Mouse (Mus musculus): ENCODE data around the gene Rasd1. TPM values are rescaled to one million over a fixed set of nuclear protein-coding genes. Genes with fewer than 3 reads are reported as not detected.
"Not testable (repeated sequence)": the region's sequence is repeated elsewhere in the genome, so short reads cannot be mapped to it uniquely, and the experiment has no call there.

Gene Rasd1
- polyA plus RNA-seq, 1 experiment from 2014 or later, result 1.2 TPM

DNA sequence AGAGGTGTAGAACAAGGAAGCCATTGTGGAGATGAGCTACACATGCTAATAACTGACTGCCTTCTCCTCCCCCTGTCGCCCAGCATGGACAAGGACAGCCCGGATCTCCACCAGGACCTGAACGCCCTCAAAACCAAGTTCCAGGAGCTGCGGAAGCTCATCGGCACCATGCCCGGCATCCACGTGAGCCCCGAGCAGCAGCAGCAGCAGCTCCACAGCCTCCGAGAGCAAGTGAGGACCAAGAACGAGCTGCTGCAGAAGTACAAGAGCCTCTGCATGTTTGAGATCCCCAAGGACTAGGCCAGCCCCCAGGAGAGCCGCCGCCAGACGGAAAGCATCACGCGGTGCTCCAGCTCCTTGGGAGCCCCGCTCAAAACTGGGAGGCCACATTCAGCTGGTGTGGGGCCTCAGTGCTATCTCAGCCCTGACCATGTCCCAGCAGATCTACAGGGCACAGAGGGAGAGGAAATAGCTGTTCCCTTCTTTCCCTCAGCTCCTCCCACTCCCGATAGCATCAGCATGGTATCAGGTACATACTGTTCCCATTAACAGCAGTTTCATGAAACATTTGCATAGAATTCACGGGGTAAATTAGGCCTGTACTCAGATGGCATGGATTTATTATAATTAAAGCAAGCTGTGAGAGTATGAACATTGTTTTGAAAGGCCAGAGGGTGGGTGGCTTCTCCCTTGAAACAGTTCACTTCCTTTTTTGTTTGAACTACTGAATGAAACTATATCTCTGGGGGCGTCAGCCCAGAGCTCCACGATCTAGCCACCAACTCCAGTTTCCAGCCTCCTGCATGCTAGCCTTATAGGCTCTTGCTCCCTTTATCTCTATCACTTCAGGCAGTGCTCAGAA, 4.0 kb downstream of the Rasd1 start:
- H3K4me1 ChIP-seq, result peaks cover 24% of the 10 kb centered on the region
- 90% methylated on average over 20 of the region's 20 CpGs for WGBS
- no peak overlapping the region for H3K27ac ChIP-seq (replicated peaks)

GRCm38 (mm10) chr11:59959453-59959852, 5.3 kb downstream of the Rasd1 start:
- no peak for ATAC-seq (ENCODE audit: low FRiP score)
- Histone ChIP-seq H3K4me2 (no peak overlapping the region), H3K27me3 (replicated peaks) (peaks cover 22% of the 10 kb centered on the region), H3K4me1 (peaks cover 13% of the 10 kb centered on the region), H3K4me3 (replicated peaks) (no peak overlapping the region), H3K9ac (replicated peaks) (no peak overlapping the region), H3K36me3 (peaks cover 17% of the 10 kb centered on the region), H3K9me3 (replicated peaks) (no peaks in the 10 kb centered on the region), H3K27ac (replicated peaks) (no peak overlapping the region)
- 83% methylated on average over 4 of the region's 4 CpGs for WGBS

More for the DNA sequence above, 4.0 kb downstream of the Rasd1 start:
- Histone ChIP-seq H3K27me3 (replicated peaks) (peaks cover 30% of the 10 kb centered on the region), H3K4me2 (no peak overlapping the region), H3K36me3 (peaks cover 17% of the 10 kb centered on the region), H3K9me3 (replicated peaks) (no peaks in the 10 kb centered on the region), H3K4me3 (replicated peaks) (no peak overlapping the region), H3K9ac (replicated peaks) (no peak overlapping the region)
- ATAC-seq (ENCODE audit: low FRiP score), result no peak

GRCm38 (mm10) chr11:59956749-59957148, 8.0 kb downstream of the Rasd1 start:
- ATAC-seq (ENCODE audit: low FRiP score), result no peak
- Histone ChIP-seq H3K9me3 (replicated peaks) (no peaks in the 10 kb centered on the region), H3K4me1 (no peaks in the 10 kb centered on the region; the same call in 1 of the 2 replicates), H3K4me3 (replicated peaks) (no peak overlapping the region), H3K27me3 (replicated peaks) (no peaks in the 10 kb centered on the region), H3K27ac (replicated peaks) (no peak overlapping the region), H3K9ac (replicated peaks) (no peak overlapping the region), H3K4me2 (no peak overlapping the region), H3K36me3 (peaks cover 14% of the 10 kb centered on the region)
- WGBS, result 83% methylated on average over 6 of the region's 6 CpGs

GRCm38 (mm10) chr11:59952892-59953291, 11.9 kb downstream of the Rasd1 start:
- Histone ChIP-seq H3K36me3 (no peaks in the 10 kb centered on the region), H3K27me3 (replicated peaks) (no peaks in the 10 kb centered on the region), H3K4me2 (no peak overlapping the region), H3K4me3 (replicated peaks) (no peak overlapping the region), H3K4me1 (peaks cover 13% of the 10 kb centered on the region), H3K9ac (replicated peaks) (no peak overlapping the region), H3K9me3 (replicated peaks) (no peaks in the 10 kb centered on the region), H3K27ac (replicated peaks) (no peak overlapping the region)
- no peak for ATAC-seq (ENCODE audit: low FRiP score)
- 91% methylated on average over 14 of the region's 14 CpGs for WGBS

- peak overlapping the region; percentile 93 for H3K4me3 ChIP-seq (replicated peaks)
- H3K27me3 ChIP-seq (replicated peaks), result no peaks in the 10 kb centered on the region
- peak overlapping the region; percentile 83 for H3K4me2 ChIP-seq
- H3K4me1 ChIP-seq, result peaks cover 22% of the 10 kb centered on the region
- peak overlapping the region; percentile 93 for H3K9ac ChIP-seq (replicated peaks)
- WGBS, result 3% methylated on average over 16 of the region's 16 CpGs
- no peaks in the 10 kb centered on the region for H3K36me3 ChIP-seq
- ATAC-seq (ENCODE audit: low FRiP score), result 0 out of 2 replicates have a peak, but pooled peaks have one; percentile 46
- H3K27ac ChIP-seq (replicated peaks), result peak overlapping the region; percentile 86
- no peaks in the 10 kb centered on the region for H3K9me3 ChIP-seq (replicated peaks)
These were observed 16.4 kb downstream of the Rasd1 start for GRCm38 (mm10) chr11:59948401-59948767.

GRCm38 (mm10) chr11:59947752-59948400, 16.9 kb downstream of the Rasd1 start, which contains the start of gene Med9:
TSS of gene Med9 (plus strand) at chr11:59948206.
- peaks cover 22% of the 10 kb centered on the region for H3K4me1 ChIP-seq
- H3K27ac ChIP-seq (replicated peaks), result peak within 1 kb of the TSS; percentile 86
- peak; percentile 97 for ATAC-seq (ENCODE audit: low FRiP score)

DNA sequence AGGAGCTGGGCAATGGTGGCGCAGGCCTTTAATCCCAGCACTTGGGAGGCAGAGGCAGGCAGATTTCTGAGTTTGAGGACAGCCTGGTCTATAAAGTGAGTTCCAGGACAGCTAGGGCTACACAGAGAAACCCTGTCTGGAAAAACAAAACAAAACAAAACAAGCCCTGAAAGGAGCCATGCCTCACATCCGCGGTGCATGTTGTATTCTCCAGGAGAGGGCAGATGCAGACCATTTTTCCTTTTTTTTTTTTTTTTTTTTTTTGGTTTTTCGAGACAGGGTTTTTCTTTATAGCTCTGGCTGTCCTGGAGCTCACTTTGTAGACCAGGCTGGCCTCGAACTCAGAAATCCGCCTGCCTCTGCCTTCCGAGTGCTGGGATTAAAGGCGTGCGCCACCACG, 19.9 kb downstream of the Rasd1 start:
- WGBS, result 86% methylated on average over 10 of the region's 10 CpGs
- not testable (repeated sequence) for H3K4me2 ChIP-seq; H3K9me3 ChIP-seq (replicated peaks); H3K9ac ChIP-seq (replicated peaks); H3K4me3 ChIP-seq (replicated peaks); H3K36me3 ChIP-seq; ATAC-seq (ENCODE audit: low FRiP score); H3K27me3 ChIP-seq (replicated peaks); H3K27ac ChIP-seq (replicated peaks)
- H3K4me1 ChIP-seq, result peaks cover 19% of the 10 kb centered on the region

More at GRCm38 (mm10) chr11:59947752-59948400, 16.9 kb downstream of the Rasd1 start, which contains the start of gene Med9:
- Histone ChIP-seq H3K36me3 (no peaks in the 10 kb centered on the region), H3K27me3 (replicated peaks) (no peaks in the 10 kb centered on the region), H3K9me3 (replicated peaks) (no peaks in the 10 kb centered on the region), H3K4me3 (replicated peaks) (peak within 1 kb of the TSS; percentile 93), H3K4me2 (peak within 1 kb of the TSS; percentile 83), H3K9ac (replicated peaks) (peak within 1 kb of the TSS; percentile 93)
- WGBS, result under 1% methylated on average over 43 of the region's 43 CpGs

GRCm38 (mm10) chr11:59941391-59941790, 23.4 kb downstream of the Rasd1 start:
- no peak overlapping the region for H3K9ac ChIP-seq (replicated peaks)
- ATAC-seq (ENCODE audit: low FRiP score), result no peak
- H3K4me3 ChIP-seq (replicated peaks), result no peak overlapping the region
- no peaks in the 10 kb centered on the region for H3K36me3 ChIP-seq
- H3K27ac ChIP-seq (replicated peaks), result no peak overlapping the region
- H3K9me3 ChIP-seq (replicated peaks), result no peaks in the 10 kb centered on the region
- no peaks in the 10 kb centered on the region for H3K4me1 ChIP-seq
- 34% methylated on average over 3 of the region's 3 CpGs for WGBS
- no peaks in the 10 kb centered on the region for H3K27me3 ChIP-seq (replicated peaks)
- no peak overlapping the region for H3K4me2 ChIP-seq

DNA sequence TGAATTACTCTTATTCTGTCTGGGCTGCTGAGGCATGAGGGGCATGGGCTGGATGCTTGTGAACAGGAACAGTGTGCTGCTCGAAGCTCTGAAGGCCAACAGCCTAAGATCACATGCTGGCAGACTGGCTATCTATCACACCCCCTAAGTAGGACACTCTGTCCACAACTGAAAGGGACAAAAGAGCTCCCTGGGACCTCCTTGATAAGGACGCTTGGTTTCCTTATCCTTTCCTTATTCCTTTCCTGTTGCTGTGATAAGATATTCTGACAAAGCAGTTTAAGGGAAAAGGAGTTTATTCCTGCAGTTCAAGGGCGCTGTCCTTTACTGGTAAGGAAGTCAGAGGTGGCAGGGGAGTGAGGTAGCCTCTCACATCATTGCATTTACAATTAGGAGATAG, 24.1 kb downstream of the Rasd1 start:
- H3K4me2 ChIP-seq, result no peak overlapping the region
- H3K27me3 ChIP-seq (replicated peaks), result no peaks in the 10 kb centered on the region
- H3K27ac ChIP-seq (replicated peaks), result no peak overlapping the region
- H3K4me3 ChIP-seq (replicated peaks), result no peak overlapping the region
- H3K9me3 ChIP-seq (replicated peaks), result no peaks in the 10 kb centered on the region
- ATAC-seq (ENCODE audit: low FRiP score), result no peak
- H3K9ac ChIP-seq (replicated peaks), result no peak overlapping the region
- no peaks in the 10 kb centered on the region for H3K4me1 ChIP-seq
- no peaks in the 10 kb centered on the region for H3K36me3 ChIP-seq
- WGBS, result 66% methylated on average over 3 of the region's 3 CpGs

GRCm38 (mm10) chr11:59939821-59940220, 24.9 kb downstream of the Rasd1 start:
- H3K36me3 ChIP-seq, result no peaks in the 10 kb centered on the region
- H3K4me1 ChIP-seq, result no peaks in the 10 kb centered on the region
- H3K4me2 ChIP-seq, result no peak overlapping the region
- H3K27ac ChIP-seq (replicated peaks), result no peak overlapping the region
- ATAC-seq (ENCODE audit: low FRiP score), result no peak
- WGBS, result 97% methylated on average over 1 of the region's 1 CpGs
- no peak overlapping the region for H3K4me3 ChIP-seq (replicated peaks)
- H3K9me3 ChIP-seq (replicated peaks), result no peaks in the 10 kb centered on the region
- no peak overlapping the region for H3K9ac ChIP-seq (replicated peaks)
- no peaks in the 10 kb centered on the region for H3K27me3 ChIP-seq (replicated peaks)

- 47% methylated on average over 2 of the region's 2 CpGs for whole genome bisulfite sequencing
These were observed 27.1 kb downstream of the Rasd1 start for GRCm38 (mm10) chr11:59937615-59938014.

DNA sequence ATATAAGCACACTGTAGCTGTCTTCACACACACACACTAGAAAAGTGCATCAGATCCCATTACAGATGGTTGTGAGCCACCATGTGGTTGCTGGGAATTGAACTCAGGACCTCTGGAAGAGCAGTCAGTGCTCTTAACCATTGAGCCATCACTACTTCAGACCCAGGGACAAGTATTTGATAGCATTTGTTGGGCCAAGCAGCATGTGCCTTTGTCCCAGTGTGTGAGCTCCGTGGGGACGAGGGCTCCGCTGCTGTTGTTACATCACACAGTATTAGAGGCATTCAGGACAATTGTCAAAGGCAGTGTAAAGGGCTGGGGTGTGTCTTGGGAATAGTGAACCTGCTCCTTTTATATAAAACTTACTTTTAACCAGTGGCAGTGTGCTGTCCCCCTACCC, 27.7 kb downstream of the Rasd1 start:
- no peak overlapping the region for H3K4me3 ChIP-seq (replicated peaks)
- no peaks in the 10 kb centered on the region for H3K36me3 ChIP-seq
- H3K4me1 ChIP-seq, result peaks cover 7% of the 10 kb centered on the region; the same call in 1 of the 2 replicates
- ATAC-seq (ENCODE audit: low FRiP score), result no peak
- WGBS, result 68% methylated on average over 3 of the region's 3 CpGs
- no peak overlapping the region for H3K4me2 ChIP-seq
- H3K9ac ChIP-seq (replicated peaks), result no peak overlapping the region
- no peaks in the 10 kb centered on the region for H3K9me3 ChIP-seq (replicated peaks)
- no peaks in the 10 kb centered on the region for H3K27me3 ChIP-seq (replicated peaks)
- no peak overlapping the region for H3K27ac ChIP-seq (replicated peaks)

More at GRCm38 (mm10) chr11:59937615-59938014, 27.1 kb downstream of the Rasd1 start:
- Histone ChIP-seq H3K36me3 (no peaks in the 10 kb centered on the region), H3K27me3 (replicated peaks) (no peaks in the 10 kb centered on the region), H3K4me2 (no peak overlapping the region), H3K9me3 (replicated peaks) (no peaks in the 10 kb centered on the region), H3K9ac (replicated peaks) (no peak overlapping the region), H3K4me1 (peaks cover 7% of the 10 kb centered on the region; the same call in 1 of the 2 replicates), H3K27ac (replicated peaks) (no peak overlapping the region), H3K4me3 (replicated peaks) (no peak overlapping the region)
- ATAC-seq (ENCODE audit: low FRiP score), result no peak
